Mouse (Mus musculus): ENCODE results near the gene 4930518I15Rik. TPM values are rescaled to one million over a fixed set of nuclear protein-coding genes. Genes with fewer than 3 reads are reported as not detected.

Gene 4930518I15Rik
- polyA plus RNA-seq (2015; fragmentation: Illumina TruSeq; extraction: RNeasy Lipid Tissue Mini Kit (QIAGEN cat#74804); ENCODE audit: low read depth, low replicate concordance): 1.6 TPM

DNA sequence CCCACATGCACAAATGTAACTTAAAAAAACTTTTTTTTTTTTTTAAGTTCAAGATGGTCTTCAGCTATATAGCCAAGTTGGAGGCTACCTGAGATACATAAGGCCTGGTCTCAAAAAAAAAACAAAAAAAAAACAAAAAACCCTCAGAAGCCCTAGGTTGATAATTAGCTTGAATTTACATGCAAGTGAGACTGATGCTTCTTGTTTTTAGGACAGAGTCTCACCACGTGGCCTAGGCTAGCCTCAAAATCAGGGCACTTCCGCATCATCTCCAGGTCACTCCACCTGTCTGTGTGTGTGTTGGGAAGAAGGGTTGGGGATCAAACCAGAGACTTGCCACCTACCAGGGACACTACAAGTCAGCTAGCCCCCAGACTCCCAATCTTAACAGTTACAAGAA lies at the start of gene 4930518I15Rik:
Gene 4930518I15Rik (minus strand): TSS at position 112 of the 400 bp plus-strand sequence.

DNA sequence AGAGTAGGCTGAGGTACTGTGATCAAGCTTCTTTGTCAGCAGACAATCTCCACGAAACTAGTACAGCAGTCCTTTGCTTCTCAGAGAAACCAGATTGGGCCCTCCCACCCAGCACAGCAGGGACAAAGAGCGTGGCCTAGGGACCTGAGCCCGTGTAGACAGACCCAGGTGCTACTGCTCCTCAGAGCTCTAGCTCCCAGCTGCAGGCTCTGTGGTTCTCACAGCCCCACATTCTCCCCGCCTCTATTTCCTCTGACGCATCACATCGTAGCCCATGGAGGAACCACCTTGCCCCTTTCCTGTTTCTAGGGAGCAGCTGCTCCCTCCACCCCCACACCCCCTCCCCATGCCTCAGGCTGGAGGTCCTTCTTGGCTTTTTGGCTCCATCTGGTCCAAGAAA lies 29.3 kb upstream of the 4930518I15Rik start, which contains the start of gene Sla2:
Gene Sla2 (minus strand): TSS at position 176 of the 400 bp plus-strand sequence.

GRCm38 (mm10) chr2:156862772-156863486 lies 5.2 kb upstream of the 4930518I15Rik start, which contains the start of gene Rab5if:
Gene Rab5if, plus strand, starts transcription at chr2:156863128.

DNA sequence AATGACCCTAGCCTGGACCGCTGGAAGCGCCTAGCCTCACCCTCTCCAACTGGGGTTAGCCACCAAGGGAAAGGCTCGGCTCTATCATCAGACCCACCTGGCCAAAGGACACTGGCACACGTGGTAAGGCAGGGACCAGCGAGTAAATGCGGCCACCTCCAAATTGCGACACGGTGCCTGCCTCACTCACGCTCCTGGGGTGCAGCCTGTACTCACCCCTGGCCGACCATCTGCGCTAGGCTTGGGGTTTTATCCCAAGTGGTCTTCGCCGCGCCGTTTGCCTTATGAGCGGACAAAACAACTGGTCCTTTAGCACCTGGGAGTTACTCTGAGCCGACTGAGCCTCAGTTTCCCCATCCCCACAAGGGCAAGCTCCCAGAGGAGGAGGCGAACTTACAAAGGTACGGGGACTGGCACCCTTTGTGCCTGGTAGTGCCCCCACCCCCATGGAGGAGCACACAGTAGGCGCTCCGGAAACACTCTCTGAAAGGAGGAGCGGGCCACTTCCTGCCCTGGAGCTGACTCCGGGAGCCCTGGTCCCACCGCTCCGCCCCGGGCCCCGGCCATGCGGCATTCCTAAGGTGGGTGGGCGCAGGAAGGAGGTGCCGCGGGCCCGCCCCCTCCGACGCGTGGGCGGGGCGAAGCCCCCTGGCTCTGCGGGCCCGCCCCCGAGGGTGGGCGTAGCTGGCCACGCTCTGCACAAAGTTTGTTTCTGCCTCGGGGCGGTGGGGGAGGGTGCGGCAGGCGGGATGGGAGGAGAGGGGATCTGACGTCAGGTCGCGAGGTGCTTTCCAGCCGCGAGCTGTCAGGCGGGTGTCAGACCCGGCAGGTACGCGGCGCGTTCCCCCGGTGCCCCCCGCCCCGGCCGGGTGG lies 18.2 kb downstream of the 4930518I15Rik start, which contains the start of gene Tgif2:
Gene Tgif2 (plus strand): TSS at position 689 of the 873 bp plus-strand sequence.

Other genes starting within 250 kb of the 4930518I15Rik start
- gene Dlgap4, start 244.2 kb downstream of the 4930518I15Rik start, polyA plus RNA-seq (2015; fragmentation: Illumina TruSeq; extraction: RNeasy Lipid Tissue Mini Kit (QIAGEN cat#74804); ENCODE audit: low read depth, low replicate concordance): 135 TPM
- gene Myl9, start 82.5 kb downstream of the 4930518I15Rik start, polyA plus RNA-seq (2015; fragmentation: Illumina TruSeq; extraction: RNeasy Lipid Tissue Mini Kit (QIAGEN cat#74804); ENCODE audit: low read depth, low replicate concordance): 36.4 TPM
- gene Tgif2, start 17.9 kb downstream of the 4930518I15Rik start, polyA plus RNA-seq (2015; fragmentation: Illumina TruSeq; extraction: RNeasy Lipid Tissue Mini Kit (QIAGEN cat#74804); ENCODE audit: low read depth, low replicate concordance): 1.1 TPM
- gene Rab5if, start 5.2 kb upstream of the 4930518I15Rik start, polyA plus RNA-seq (2015; fragmentation: Illumina TruSeq; extraction: RNeasy Lipid Tissue Mini Kit (QIAGEN cat#74804); ENCODE audit: low read depth, low replicate concordance): 93.8 TPM
- gene Sla2, start 29.2 kb upstream of the 4930518I15Rik start, polyA plus RNA-seq (2015; fragmentation: Illumina TruSeq; extraction: RNeasy Lipid Tissue Mini Kit (QIAGEN cat#74804); ENCODE audit: low read depth, low replicate concordance): 0.55 TPM
- gene Ndrg3, start 134.1 kb upstream of the 4930518I15Rik start, polyA plus RNA-seq (2015; fragmentation: Illumina TruSeq; extraction: RNeasy Lipid Tissue Mini Kit (QIAGEN cat#74804); ENCODE audit: low read depth, low replicate concordance): 503 TPM
- 5.0 TPM for gene Dsn1, start 149.2 kb upstream of the 4930518I15Rik start, polyA plus RNA-seq (2015; fragmentation: Illumina TruSeq; extraction: RNeasy Lipid Tissue Mini Kit (QIAGEN cat#74804); ENCODE audit: low read depth, low replicate concordance)
- 8.2 TPM for gene Soga1, start 221.3 kb upstream of the 4930518I15Rik start, polyA plus RNA-seq (2015; fragmentation: Illumina TruSeq; extraction: RNeasy Lipid Tissue Mini Kit (QIAGEN cat#74804); ENCODE audit: low read depth, low replicate concordance)
- not detected for gene Tldc2, start 229.1 kb upstream of the 4930518I15Rik start, polyA plus RNA-seq (2015; fragmentation: Illumina TruSeq; extraction: RNeasy Lipid Tissue Mini Kit (QIAGEN cat#74804); ENCODE audit: low read depth, low replicate concordance)